Mouse (Mus musculus): ENCODE measurements around the gene Trim63.

The Trim63 gene

DNA sequence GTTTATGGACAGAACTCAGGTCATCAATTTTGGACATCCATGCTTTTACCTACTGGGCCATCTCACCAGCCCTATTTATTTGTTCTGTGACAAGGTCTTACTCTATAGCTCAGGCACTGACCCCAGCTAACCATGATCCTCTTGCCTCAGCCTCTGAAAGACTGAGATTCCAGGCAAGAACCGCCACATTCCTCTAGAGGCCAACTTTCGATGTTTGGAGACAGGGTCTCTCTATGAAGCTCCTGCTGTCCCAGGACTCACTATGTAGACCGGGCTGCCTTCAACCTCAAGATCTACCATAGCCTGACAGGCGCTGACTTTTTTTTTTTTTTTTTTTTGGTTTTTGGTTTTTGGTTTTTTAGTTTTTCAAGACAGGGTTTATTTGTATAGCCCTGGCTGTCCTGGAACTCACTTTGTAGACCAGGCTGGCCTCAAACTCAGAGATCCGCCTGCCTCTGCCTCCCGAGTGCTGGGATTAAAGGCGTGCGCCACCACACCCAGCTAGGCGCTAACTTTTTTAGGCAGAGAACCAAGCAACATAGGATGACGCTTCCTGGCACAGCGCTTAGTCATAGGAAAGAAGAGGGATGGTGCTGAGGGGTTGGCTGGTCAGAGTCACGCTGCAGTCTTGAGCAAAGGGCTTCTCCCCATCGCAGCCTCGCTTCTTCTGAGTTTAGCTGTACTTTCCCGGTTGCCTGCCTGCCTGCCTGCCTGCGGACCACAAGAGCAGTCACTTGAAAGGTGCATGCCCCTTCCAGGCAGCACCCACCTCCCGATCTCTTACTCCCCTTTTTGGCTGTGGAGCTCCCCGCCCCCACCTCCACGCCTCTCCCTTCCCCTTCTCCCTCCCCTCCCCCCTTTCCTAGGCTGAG is 16.1 kb upstream of the Trim63 start:
- in situ Hi-C loops (cut with MboI, MseI) = no loop called here

DNA sequence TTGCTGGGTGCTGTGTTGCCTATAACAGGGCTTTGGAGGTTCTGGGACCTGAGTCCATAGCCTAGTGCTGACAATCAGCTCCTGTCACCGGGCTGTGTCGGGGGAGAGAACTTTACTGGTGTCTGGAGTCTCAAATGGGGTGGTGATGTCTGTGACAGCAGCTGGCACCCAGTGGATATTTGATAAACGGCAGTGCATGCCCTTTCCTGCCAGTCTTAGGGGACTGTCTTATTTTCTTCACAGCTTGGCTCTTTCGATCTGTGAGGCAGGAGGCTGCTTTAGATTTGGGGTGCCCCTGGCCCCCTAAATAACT is 15.5 kb upstream of the Trim63 start:
- in situ Hi-C loops (cut with MboI, MseI) = no loop called here

DNA sequence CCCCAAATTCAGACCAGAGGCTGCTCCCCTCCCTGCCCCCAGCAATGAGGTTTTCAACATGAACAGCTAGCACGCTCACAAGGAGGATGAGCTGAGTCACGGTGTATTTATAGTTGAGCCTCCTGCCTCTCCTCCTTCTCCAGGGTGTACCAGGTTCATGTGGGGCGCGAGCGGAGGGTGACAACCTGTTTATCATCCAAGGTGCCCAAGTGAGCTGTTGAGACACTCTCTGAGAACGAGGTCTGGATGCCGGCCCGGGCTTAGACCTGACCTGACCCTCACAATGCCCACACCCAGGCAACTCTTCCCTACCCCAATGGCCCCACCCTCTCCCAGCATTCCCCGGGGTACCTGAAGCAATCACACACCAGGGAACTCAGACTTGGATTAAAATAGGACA is 14.6 kb upstream of the Trim63 start:
- in situ Hi-C loops (cut with MboI, MseI) = no loop called here

DNA sequence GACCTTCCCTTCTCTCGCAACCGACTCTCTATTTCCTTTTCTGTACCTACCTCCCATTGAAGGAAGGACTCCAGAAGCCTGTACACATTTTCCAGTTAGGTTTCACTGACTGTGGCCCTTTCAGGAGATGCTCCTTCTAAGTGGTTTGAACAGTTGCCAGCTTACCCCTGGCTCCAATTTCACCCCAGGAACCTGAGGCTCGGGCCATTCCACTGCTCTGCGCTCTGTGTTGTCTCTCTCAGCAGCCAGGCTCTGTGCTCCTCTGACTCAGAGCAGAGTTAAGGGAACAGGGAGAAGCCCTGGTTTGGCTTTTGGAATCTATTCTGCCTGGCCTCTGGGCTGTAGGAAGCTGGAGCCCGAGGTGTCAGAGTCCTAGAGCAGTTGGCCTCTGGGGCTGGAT is 12.8 kb upstream of the Trim63 start:
- in situ Hi-C loops (cut with MboI, MseI) = no loop called here

DNA sequence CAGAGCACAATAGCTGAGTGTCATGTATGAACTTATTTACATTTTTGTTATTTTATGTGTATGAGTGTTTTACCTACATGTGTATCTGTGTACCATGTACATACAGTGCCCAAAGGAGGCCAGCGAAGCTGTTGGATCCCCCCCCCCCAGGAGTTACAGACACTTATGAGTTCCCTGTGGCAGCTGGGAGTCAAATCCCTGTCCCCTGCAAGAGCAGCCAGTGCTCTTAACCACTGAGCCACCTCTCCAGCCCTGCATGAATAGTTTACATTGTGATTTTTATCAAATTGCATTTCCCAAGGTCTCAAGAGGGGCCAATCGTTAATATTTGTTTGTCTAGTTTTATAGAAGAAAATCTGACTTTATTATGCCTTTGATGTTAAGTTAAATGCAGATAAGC is 8.0 kb upstream of the Trim63 start:
- in situ Hi-C loops (cut with MboI, MseI) = no loop called here

DNA sequence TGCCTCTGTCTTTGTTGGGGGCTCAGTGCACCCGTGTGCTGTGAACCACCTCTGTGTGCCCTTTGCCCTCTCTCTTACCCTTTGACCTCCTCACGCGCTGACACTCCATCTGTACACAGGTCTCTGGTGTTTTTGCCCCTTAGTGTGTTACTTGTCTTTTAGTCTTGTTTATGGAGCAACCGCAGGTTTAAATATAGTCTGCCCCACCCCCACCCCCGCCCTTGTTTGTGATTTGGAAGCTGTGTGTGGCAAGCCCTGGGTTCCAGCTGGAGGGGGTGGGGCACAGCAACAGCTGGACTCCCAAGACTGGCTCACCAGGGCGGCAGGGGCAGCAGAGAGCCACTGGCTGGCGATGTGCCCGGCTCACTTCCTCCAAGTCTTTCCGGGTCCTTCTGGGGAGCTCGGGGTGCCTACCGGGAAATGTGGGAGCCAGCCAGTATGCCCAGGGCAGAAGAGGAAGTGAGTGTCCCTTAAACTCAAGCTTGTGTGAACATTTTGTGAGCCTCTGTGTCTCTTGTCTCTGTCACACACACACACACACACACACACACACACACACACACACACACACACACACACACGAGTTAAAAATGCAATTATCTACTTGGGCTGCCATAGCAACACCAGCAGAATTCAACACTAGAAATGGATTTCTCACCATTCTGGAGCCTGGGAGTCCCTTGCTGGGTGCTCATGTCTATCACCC is 7.4 kb upstream of the Trim63 start:
- in situ Hi-C loops (cut with MboI, MseI) = no loop called here

DNA sequence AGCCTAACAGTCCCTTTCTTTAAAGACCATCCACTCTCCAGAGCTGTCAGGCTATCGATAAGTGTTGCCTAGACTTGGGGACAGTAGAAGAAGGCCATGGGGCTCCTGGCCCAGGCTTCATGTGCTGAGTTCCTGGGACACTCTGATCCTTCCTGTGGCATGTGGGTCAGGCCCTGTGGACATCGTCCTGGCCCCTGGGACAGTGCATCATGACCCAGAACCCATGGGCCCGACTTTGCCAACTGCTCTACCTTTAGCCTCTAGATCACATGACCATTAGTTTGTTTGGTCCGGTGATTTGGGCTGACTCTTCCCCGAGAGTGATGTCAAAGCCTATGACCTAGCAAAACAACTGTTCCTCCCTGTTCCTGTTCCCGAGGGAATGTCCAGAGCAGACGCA is 4.8 kb upstream of the Trim63 start:
- in situ Hi-C loops (cut with MboI, MseI) = no loop called here

DNA sequence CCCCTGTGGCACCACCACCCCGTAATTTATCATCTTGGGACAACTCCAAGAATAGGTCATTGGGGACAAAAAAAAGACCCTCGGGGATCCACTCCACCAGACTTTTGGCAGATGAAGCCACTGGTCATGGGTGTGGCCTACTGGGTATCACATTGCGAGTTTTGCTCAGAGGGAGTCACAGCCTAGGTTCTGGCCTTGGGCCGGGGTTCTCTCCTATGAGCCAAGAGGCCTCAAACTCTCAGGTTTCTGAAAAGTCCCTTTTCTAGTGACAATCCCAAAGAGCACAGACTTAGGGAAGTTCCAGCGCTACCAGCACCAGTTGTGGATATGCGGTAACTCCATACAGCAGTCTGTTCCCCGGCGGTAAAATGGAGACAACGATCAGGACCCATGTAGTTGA is 4.3 kb upstream of the Trim63 start:
- in situ Hi-C loops (cut with MboI, MseI) = no loop called here

DNA sequence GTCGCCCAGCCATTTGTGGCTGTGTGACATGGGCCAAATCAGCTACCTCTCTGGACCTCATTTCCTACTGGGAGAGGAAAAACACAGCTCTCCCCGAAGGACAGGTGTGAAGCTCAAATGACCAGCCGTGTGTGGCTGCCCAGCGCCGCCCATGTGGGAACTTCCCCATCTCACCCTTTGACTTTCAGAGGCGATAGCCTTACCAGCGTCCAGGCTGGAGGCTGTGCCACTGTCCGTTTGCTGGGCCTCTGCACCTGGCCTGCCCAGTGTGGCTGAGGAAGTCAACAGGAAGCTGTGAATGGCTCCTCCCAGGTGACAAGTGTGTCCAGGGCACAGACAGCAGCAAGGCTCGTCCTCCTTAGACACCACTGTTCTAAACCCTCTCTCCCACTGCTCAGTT is 3.1 kb upstream of the Trim63 start:
- in situ Hi-C loops (cut with MboI, MseI) = no loop called here

DNA sequence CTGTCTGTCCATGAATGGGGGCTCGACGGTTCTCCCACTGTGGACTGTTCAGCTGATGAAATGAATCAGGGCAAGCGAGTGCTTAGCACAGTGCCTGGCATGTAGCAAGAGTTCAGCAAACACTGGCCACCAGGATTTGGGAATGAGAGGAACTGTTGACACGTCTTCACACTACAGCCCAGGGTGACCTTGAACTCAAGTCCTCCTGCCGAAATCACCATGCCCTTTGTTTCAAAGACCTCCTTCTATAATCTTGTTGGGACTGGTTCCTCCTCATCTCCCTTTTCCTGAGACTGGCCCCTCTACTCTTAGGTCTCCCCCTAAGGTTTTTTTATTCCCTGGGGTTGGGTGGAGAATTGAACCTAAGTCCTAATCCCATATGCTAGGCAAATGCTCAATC is 2.6 kb upstream of the Trim63 start:
- in situ Hi-C loops (cut with MboI, MseI) = no loop called here

DNA sequence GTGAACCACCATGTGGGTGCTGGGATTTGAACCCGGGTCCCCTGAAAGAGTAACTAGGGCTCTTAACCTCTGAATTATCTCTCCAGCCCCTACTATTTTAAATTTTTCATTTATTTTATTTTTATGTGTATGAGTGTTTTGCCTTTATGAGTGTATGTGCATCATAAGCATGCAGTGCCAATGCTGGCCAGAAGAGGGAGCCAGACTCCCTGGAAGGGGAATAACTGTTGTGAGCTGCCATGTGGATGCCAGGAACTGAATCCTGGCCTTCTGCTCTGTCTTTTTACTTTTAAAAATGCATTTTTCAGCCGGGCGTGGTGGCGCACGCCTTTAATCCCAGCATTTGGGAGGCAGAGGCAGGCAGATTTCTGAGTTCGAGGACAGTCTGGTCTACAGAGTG is 2.0 kb upstream of the Trim63 start:
- in situ Hi-C loops (cut with MboI, MseI) = no loop called here

DNA sequence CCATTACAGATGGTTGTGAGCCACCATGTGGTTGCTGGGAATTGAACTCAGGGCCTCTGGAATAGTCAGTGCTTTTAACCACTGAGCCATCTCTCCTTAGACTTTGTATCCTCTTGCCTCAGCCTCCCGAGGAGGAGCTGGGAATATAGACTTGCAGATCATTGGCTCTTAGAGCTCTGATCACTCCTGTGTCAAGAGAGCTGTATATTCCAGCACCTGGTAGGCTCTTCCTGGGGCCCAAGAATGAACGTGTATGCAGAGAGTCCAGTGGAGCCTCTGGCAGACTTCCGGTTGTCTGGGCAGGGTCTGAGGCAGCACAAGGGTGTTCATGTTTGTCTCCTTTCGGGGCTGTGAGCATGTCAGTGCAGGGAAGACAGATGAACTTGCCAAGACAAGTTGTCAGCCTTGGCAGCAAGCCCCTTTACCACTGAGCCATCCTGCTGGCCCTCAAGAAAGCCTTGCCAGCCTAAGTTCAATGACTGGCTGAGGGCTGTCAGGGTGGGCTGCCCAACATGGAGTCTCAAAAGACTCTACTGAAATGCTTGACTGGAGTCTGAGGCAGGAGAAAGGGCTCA is 752 bp upstream of the Trim63 start:
- in situ Hi-C loops (cut with MboI, MseI) = no loop called here

DNA sequence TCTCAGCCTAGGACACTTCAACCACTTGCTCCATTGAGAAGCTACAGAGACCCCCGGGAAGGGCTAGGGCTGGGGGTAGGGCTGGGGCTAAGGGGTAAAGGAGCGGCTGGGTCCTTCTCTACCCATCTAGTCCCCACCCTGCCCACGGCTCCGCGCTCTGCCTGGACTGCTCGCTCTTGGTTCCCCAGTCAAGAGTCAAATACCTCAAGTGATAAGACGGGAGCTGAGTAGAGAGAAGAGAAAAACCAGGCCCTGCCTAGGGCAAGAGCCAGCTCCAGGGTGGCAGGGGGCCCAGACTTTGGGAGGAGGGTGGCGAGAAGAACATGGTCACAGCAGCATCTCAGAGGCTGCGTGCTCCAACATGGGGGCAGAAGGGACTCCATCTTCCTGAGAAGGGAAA is 550 bp downstream of the Trim63 start:
- in situ Hi-C loops (cut with MboI, MseI) = no loop called here

DNA sequence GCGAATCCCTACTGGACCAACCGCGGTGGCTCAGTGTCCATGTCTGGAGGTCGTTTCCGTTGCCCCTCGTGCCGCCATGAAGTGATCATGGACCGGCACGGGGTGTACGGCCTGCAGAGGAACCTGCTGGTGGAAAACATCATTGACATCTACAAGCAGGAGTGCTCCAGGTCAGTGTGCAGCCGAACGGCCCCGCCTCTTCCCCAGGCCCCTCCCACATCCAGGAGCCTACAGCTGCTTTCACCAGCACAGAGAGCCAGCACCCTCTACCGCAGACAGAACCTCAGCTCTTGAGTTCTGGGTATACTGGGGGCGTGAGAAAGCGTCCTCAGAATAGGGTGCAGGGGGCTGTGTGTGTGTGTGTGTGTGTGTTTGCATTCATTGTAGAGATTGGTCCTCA is 1.5 kb downstream of the Trim63 start:
- in situ Hi-C loops (cut with MboI, MseI) = no loop called here

DNA sequence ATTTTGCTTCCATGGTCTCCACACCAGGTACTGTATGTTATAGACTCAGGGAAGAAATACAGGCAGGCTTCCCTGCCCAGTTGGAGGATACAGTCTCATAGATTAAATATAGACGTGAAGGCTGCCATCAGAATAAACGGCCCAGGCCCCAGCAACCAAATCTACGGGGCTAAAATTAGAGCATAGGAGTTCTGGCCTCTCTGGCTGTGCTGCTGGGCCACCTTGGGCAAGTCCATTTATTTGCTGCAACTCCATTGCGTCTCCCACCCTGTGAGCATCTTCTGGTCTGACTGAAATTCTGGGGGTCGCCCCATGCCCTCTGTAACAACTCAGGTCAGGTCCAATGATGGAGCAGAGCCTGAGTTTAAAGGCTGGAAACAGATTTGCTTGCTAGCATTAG is 4.2 kb downstream of the Trim63 start:
- in situ Hi-C loops (cut with MboI, MseI) = no loop called here

DNA sequence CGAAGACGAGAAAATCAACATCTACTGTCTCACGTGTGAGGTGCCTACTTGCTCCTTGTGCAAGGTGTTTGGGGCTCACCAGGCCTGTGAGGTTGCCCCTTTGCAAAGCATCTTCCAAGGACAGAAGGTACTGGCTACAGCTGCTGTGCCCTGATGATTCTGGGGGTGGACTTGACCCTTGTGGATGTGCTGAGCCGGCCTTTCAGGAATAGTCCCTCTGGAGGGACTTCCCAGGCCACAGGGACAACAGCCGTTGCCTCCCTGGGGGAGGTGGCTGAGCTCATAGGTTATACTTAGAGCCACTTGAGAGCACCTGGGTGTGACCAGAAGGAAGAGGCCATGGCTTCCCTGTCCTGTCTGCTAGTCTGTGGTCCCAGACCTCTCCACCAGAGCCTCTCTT is 4.8 kb downstream of the Trim63 start:
- in situ Hi-C loops (cut with MboI, MseI) = loop anchor here (5.0 kb wide), 1 partner anchor 48 kb away; no protein-coding TSS in a partner anchor

DNA sequence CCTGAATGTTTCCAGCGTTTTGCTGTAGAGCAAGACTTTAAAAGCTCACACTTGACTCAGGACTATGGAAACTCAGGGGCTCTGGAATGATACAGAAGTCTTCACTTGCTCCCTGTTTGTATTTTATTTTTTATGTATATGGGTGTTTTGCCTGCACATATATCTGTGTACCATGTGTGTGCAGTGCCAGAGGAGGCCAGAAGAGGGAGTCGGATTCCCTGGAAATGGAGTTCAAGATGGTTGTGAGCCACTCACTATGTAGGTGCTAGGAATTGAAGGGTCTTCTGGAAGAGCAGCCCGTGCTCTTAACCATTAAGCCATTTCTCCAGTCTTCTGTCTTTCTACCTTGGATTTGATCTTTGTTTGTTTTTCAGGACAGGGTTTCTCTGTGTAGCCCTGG is 6.6 kb downstream of the Trim63 start:
- in situ Hi-C loops (cut with MboI, MseI) = loop anchor here (5.0 kb wide), 1 partner anchor 46 kb away; no protein-coding TSS in a partner anchor

DNA sequence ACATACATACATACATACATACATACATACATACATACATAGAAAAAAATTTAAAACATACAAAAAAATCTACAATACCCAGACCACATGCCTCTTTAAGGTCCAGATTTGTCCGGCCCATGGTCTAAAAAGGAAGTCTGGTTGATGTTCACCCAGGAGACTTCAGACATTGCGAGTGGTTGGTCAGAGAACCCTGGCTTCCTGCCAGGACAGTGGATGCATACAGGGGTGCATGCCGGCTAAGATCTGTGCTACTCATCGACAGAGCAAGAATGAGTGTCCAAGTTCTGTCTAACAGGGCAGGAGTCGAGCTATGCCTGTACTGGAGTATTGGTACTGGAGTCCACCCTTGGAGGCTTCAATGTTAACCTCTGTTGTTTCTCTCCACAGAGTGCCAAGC is 9.7 kb downstream of the Trim63 start:
- in situ Hi-C loops (cut with MboI, MseI) = loop anchor here (5.0 kb wide), 1 partner anchor 43 kb away; no protein-coding TSS in a partner anchor

DNA sequence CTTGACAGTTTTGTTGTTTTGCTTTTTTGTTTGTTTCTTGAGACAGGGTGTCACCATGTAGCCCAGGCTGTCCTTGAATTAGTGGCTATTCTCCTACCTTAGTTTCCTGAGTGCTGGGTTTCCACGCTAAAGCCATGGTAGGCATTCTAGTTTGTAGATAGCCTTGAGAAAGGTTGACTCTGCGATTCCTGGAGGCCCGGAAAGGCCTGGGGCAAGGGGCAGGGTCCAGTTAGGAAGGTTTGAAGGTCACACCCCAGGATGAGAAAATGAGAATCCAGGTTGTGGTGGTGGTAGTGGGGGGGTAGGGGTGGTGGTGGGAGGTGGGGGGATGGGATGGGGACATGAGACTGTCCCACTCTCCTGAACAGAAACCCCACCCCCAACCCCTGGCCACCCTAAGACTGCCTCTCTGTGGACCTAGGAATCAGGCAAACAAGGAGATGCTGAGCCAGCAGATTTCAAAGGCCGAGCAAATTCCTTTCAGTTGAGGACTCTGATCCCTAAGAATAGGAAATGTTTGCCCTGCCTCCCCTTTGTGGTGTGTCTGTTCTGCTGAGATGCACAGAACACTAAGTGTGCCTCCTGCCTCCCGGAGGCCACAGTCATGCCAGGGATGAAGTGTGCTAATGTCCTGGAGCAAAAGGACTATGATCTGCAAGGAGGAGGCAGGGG is 12.1 kb downstream of the Trim63 start:
- in situ Hi-C loops (cut with MboI, MseI) = no loop called here

DNA sequence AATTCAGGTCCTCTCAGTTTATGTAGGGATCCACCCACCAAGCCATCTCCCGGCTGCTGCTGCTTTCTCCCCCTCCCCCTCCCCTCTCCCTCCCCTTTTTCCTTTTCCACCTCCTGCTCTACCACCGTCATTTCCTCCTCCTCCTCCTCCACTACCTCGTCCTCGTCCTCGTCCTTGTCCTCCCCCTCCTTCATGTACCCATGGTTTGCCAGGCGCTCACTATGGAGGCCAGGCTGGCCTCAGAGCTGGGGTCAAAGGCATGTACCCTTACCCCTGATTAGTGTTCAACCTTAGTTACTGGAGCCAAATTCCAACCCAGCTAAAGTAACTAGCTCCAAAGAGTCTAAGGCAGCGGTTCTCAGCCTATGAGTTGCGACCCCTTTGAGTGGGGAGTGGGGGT is 13.2 kb downstream of the Trim63 start:
- in situ Hi-C loops (cut with MboI, MseI) = no loop called here

DNA sequence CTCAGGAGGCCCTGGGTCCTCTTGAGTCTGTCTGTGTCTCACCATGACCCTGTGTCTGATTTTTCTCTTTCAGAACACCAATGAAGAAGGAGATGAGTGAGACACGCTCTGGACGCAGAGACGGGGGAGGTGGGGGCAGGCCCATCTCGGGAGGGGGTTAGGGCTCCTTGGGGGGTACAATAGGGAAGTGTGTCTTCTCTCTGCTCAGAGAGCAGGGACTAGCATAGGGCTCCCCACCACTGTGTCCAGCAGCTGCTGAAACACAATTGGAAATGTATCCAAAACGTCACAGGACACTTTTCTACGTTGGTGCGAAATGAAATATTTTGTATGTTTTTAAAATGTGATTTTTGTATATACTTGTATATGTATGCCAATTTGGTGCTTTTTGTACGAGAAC is 13.9 kb downstream of the Trim63 start:
- in situ Hi-C loops (cut with MboI, MseI) = no loop called here

DNA sequence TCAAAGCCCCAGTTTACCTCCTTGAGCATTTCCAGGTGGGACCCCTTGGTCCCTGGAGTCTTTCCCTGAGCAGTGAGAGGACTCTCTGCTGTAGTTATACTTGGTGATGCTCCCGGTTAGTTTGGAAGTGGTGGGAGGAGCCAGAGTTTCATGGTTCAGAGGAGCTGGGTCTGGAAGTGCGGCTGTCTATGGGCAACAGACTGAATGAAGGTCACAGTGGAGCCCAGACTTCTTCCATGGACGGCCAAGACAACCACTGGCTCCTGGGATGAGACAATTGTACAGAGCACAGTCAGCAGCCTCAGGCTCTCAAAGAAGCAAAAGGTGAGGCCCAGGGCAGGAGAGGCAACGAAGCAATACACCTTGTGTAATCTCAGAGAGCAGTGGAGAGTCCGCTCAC is 15.4 kb downstream of the Trim63 start:
- in situ Hi-C loops (cut with MboI, MseI) = no loop called here
